Mouse (Mus musculus) embryonic fibroblast, embryonic 13.5 days (primary cell): ENCODE data around the gene Cox4i2. TPM values are rescaled to one million over a fixed set of nuclear protein-coding genes. Genes with fewer than 3 reads are reported as not detected.

Experiments used
- H3K27ac ChIP-seq: 2 replicates; pipeline ENCODE4 v1.5.1; 2012; ENCODE audit warnings: low read length, control low read depth, inconsistent platforms; ENCODE audit not compliant: insufficient read depth
- H3K4me1 ChIP-seq: 2 replicates; pipeline ENCODE4 v1.6.1; 2011; ENCODE audit warnings: low read length; ENCODE audit not compliant: control insufficient read depth, insufficient read depth
- H3K4me3 ChIP-seq: 2 replicates; pipeline ENCODE4 v1.5.1; 2011; ENCODE audit warnings: mild to moderate bottlenecking, control low read depth, low read length; ENCODE audit not compliant: insufficient read depth
- CTCF ChIP-seq: IDR thresholded peaks from 2 replicates; pipeline ENCODE4 v1.5.1; 2011; ENCODE audit warnings: mild to moderate bottlenecking, control low read depth, low read length, moderate library complexity, borderline replicate concordance; ENCODE audit not compliant: insufficient read depth
- POLR2A ChIP-seq: IDR thresholded peaks from 2 replicates; pipeline ENCODE4 v1.6.1; 2011; ENCODE audit warnings: low read depth, mild to moderate bottlenecking, control low read depth, low read length, moderate library complexity
- polyA plus RNA-seq: library from polyadenylated mRNA; stranded (reverse); fragments of >200 nt; gene quantifications from 2 replicates; pipeline ENCODE4 v1.2.4, GENCODE M21; 2011; ENCODE audit warnings: low read depth; ENCODE audit not compliant: missing spikeins, insufficient read length

The Cox4i2 gene
- polyA plus RNA-seq, 1 experiment, result 1.5 TPM

DNA sequence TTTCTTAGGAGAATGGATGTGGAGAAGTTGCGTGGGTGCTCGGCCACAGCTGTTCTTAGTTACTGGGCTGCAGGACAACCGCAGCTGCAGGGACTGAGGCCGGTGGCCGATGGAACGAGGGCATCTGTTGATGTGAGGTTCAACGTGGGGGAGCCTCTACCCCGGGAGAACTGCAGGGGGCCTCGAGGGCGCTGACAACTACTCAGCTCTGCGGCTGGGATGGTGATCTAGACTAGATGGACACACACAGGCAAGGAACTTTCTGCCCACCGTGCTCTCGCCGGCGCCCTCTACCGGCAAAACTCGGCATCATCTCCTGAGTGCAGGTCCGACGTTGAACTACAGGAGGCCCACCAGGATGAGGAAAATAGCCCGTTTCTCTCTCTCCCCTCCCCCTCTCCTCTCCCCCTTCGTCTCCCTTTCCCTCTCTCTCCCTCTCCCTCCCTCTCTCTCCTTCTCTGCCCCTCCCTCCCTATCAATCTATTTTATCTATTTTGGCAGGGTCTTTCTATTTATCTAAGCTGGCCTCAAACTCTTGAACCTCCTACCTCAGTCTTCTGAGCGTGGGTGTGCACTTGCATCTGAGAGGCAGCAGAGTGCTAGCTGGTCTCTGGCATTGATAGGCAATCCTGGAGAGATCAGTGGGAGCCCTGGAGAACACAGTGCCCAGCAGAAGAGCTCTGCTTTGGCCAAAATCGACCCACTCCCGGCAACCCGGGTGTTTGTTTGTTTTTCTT is 12.6 kb downstream of the Cox4i2 start:
- TF ChIP-seq CTCF (peak; percentile 93), POLR2A (no peak)
- Histone ChIP-seq H3K4me3 (no peak overlapping the region), H3K27ac (no peak overlapping the region), H3K4me1 (0 out of 2 replicates have a peak, but pooled peaks cover 3% of the 10 kb centered on the region)

DNA sequence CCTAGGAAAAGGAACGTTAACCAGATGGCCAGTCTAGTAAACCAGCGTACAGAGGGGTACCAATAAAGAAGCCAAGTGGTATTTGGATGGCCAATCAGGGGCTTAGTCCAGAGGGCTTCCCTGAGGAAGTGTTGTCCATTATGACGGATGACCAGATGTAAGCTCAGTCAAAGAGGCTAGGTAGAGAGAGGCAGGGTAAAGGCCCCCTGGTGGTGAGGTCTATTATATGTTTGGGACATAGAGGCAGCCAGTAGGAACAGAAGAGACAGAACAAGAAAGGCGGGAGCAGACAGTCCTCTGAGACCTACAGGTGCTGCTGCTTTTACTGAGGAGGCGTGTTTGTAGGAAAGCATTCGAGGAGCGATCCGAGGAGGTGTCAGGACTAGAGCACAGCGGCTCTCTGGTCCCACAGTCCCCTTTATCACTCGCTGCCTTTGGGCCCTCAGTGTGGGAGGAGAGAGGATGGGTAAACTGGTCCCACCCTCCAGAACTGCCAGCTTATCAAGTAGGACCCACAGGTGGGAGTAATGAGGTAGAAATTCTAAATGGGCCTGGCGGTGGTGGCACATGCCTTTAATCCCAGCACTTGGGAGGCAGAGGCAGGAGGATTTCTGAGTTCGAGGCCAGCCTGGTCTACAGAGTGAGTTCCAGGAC is 13.8 kb downstream of the Cox4i2 start:
- TF ChIP-seq CTCF (no peak), POLR2A (no peak)
- H3K4me1 ChIP-seq, result 0 out of 2 replicates have a peak, but pooled peaks cover 3% of the 10 kb centered on the region
- no peak overlapping the region for H3K27ac ChIP-seq
- no peak overlapping the region for H3K4me3 ChIP-seq

DNA sequence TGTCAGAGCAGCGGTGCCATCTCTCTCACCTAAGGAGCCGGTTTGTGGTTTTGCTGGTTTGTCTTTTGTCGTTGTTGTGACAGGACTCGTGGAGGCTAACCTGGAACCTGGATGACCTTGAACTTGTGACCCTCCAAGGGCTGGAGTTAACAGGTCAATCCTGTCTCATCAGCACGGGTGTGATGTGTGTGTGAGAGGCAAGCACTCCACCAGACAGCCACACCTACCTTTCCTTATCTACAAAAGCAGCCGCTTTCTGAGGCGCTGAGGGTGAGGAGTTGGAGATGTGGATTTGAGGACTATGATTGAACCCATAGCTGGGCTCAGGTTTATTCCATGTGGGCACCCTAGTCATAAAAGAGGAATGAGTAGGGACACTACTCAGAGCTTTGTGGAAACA is 15.7 kb downstream of the Cox4i2 start:
- Histone ChIP-seq H3K4me1 (0 out of 2 replicates have a peak, but pooled peaks cover 3% of the 10 kb centered on the region), H3K27ac (no peak overlapping the region), H3K4me3 (no peak overlapping the region)
- no peak for TF ChIP-seq CTCF
- no peak for TF ChIP-seq POLR2A

DNA sequence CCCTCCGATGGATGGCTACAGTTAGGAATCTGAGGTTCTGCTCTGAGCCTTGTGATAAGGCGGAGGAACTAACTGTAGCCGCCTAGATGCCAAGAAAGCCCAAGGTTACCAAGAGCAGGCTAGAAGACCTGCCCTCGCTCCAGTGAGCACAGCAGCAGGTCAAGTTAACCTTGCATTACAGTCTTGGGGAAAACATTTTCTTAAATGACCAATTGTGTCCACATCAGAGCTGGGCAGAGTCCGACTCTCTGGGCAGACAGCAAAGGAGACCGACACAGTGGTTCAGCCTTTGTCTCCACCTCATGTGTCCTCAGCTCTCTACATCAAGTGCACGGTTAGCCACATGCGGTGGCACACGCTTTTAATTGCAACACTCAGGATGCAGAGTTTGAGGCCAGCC is 17.6 kb downstream of the Cox4i2 start:
- H3K27ac ChIP-seq, result no peak overlapping the region
- TF ChIP-seq CTCF, result no peak
- no peak for TF ChIP-seq POLR2A

DNA sequence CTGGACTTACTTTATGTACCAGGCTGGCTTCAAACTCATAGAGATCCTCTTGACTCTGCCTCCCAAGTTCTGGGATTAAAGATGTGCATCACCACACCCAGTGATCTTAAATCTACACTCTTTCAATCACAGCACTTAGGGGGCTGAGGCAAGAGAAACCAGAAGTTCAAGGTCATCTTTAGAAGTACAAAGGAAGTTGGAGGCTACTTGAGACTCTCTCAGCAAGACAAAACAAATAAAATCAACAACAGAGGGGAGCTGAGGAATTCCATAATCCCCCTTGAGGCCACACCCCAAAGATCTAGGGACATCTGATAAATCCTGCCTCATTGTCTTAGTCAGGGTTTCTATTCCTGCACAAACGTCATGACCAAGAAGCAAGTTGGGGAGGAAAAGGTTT is 18.3 kb downstream of the Cox4i2 start:
- Histone ChIP-seq H3K4me3 (no peak overlapping the region), H3K4me1 (no peaks in the 10 kb centered on the region), H3K27ac (no peak overlapping the region)
- TF ChIP-seq POLR2A (no peak), CTCF (no peak)

More for the DNA sequence above, 17.6 kb downstream of the Cox4i2 start:
- Histone ChIP-seq H3K4me3 (no peak overlapping the region), H3K4me1 (no peaks in the 10 kb centered on the region)

DNA sequence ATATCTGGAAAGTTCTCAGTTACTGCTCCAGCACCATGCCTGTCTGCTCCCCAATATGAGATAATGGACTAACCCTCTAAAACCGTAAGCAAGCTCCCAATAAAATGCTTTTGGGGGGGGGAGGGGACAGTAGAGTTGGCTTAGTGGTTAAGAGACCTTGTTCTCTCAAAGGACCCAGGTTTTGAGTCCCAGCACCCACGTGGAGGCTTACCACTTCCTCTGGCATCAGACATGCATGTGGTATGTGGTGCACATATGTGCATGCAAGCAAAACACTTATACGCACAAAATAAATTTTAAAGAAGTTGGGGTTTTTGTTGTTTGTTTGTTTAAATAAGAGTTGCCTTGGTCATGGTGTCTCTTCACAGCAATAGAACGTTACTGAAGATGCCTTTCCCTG is 21.4 kb downstream of the Cox4i2 start:
- no peak overlapping the region for H3K4me3 ChIP-seq
- no peaks in the 10 kb centered on the region for H3K4me1 ChIP-seq
- TF ChIP-seq POLR2A (no peak), CTCF (no peak)
- peak overlapping the region; percentile 9; the same call in 1 of the 2 replicates for H3K27ac ChIP-seq

DNA sequence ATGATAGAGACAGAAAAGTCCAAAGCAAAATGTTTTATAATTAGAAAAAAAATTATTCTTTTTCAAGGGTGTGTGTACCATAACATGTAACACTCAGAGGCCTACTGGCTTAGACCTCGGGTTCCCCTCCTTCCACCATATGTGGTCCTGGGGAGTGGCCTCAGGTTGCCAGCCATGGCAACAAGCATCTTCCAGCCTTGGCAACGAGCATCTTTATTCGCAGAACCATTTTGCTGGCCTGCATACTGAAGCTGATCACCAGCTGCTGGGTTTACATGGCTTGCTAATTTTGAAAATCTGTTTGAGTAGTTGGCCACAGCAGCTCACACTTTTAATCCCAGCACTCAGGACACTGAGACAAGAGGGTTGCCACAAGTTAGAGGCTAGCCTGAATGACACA is 22.0 kb downstream of the Cox4i2 start:
- no peak for TF ChIP-seq CTCF
- TF ChIP-seq POLR2A, result no peak
- no peaks in the 10 kb centered on the region for H3K4me1 ChIP-seq

DNA sequence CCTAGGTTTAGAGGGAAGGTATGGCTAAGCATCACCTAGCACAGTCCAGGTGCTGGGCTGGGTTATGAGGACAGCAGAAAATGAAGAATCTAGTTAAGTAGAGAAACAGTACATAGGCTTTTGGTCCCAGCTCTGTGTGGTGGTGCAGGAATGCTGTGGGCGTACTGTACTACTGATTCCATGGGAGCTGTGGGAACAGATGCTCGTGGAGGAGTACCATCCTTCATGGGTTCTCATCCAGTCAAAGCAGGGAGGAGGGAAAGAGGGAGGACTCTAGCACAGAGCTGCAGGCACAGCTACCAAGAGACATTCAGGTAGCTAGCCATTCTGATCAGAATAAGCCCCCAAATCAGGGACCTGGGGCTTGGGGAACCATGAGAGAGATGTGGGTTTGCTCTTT is 22.5 kb downstream of the Cox4i2 start:
- H3K4me1 ChIP-seq, result no peaks in the 10 kb centered on the region
- H3K4me3 ChIP-seq, result no peak overlapping the region
- 0 out of 2 replicates have a peak overlapping the region, but pooled peaks have one; percentile 18 for H3K27ac ChIP-seq
- TF ChIP-seq POLR2A (no peak), CTCF (no peak)

More for the DNA sequence above, 22.0 kb downstream of the Cox4i2 start:
- Histone ChIP-seq H3K4me3 (no peak overlapping the region), H3K27ac (0 out of 2 replicates have a peak overlapping the region, but pooled peaks have one; percentile 18)

DNA sequence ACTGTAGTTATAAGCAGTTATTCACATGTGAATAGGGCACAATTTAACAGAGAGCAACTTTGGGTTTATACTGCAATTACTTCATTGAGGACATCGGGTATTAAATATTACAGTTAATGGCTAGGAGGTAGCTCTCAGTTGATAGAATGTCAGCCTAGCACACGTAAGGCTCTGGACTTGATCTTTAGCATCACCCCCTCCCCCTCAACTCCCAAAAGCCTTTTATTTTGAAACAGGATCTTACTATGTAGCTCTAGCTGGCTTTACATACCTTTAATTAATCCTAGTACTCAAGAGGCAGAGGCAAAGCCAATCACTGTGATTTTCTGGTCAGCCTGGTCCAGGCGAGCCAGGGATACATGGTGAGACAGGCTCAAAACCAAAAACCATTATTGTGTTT is 23.1 kb downstream of the Cox4i2 start:
- Histone ChIP-seq H3K4me1 (no peaks in the 10 kb centered on the region; the same call in 1 of the 2 replicates), H3K4me3 (no peak overlapping the region), H3K27ac (no peak overlapping the region)
- TF ChIP-seq POLR2A (no peak), CTCF (no peak)

DNA sequence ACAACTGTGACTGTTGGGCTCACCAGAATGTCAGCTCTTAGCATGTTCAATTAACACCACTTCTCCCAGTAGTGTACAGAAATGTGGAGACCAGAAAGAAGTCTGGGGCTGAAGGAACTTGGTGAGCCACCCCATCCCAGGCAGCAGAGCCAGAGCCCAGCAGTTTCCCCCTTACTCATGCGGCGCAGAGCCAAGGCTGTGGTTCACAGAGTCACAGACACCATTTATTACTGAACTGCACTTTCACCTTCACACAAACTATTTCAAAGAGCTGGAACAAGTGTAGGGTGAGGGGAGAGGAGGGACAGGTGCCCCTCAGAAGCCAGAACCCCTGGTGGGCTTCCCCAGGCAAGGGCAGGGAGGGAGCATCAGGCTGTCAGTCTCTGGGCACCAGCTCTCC is 26.5 kb downstream of the Cox4i2 start:
- Histone ChIP-seq H3K4me3 (no peak overlapping the region), H3K4me1 (peaks cover 15% of the 10 kb centered on the region), H3K27ac (no peak overlapping the region)
- TF ChIP-seq POLR2A, result no peak
- no peak for TF ChIP-seq CTCF
